Mouse (Mus musculus): ENCODE measurements around the gene Supt7l.

DNA sequence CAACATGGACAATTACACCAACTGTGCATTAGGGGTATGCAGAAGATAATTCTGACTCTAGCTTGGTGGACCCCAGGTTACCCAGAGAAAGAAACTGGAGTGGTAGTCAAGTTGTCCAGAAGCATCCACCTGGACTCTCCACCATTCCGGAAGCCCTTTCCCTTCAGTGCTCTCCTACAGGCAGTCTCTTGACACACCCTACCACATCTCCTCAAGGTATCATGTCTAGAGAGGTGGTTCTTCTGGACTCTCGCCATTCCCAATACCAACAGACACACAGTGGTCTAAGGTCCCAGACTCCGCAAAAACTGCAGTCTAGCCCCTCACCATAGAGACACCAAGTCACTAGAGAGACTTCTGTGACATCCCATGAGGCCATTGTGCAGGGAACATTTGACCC lies 42.2 kb downstream of the Supt7l start, which contains the start of gene 4930548H24Rik:
- TF ChIP-seq EP300 (IDR thresholded peaks at IDR 0.05; ENCODE audit: low read depth) (no peak), CTCF (IDR thresholded peaks at IDR 0.05; ENCODE audit: low read depth) (no peak)

Data from liver, postnatal 0 days (tissue).